In the genomic region with DNA sequence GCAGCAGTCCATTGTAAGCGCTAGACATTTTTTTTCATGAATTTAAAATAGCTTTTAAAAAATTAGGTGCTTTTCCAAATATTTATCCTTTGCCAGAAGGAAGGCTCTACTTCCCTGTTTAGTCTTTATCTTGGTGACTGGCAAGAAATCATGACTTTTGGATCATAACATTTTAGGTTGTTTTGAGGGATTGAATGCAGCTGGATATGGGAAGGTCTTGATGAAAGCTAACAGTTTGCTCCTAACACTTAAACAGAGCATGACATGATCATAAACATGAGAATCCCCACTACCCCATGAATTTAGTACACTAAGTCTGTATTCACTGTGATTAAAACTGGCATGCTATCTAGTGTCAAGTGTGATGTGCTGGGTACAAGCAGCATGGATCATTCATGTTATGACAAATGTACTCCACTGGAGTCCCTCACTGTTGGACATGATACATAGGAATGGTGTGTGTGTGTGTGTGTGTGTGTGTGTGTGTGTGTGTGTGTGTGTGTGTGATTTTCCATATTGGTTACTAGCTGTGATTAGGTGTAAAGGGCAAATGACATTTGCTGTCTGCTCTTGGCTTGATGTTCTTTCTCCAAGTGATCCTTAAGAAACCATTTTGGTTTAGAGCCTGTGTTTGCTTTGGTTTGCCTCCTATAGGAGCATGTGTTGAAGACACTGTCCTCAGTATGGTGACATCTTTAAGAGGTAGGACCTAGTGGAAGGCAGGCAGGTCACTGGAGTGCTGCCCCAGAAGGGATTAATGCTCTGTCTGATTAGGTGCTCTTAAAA, we compare ENCODE assay signal across 24 mouse cellular contexts.
DNase-seq lines count a peak whose midpoint lies in the region; ATAC-seq and TF ChIP-seq lines count a peak whose summit lies in the region.
"Had no signal": no experiment of that assay in that cellular context is flagged by ENCODE, and none has a peak within 500 bp of the region (broad histone marks: within the 10 kb centered on the region; RNA-seq: fewer than 3 reads in every experiment).

No protein-coding gene starts in this region.

- TF ChIP-seq CTCF in lung, embryonic 14.5 days (IDR thresholded peaks at IDR 0.05; ENCODE audit: low read depth): no peak; the same call in 1 of the 2 replicates
- no peak for TF ChIP-seq CTCF in lung, adult 2 months (IDR thresholded peaks at IDR 0.05; ENCODE audit: insufficient read depth, low read length)

- peak; percentile 95 for ATAC-seq in lung, embryonic 14.5 days (ENCODE audit: insufficient read depth)
- peak; percentile 95 for ATAC-seq in lung, embryonic 16.5 days (ENCODE audit: low read depth)
- ATAC-seq: activated CD4-positive, CD25-positive, alpha-beta regulatory T cell, adult 4 months; CD4-positive, CD25-positive, alpha-beta regulatory T cell, adult 4 months; forebrain, embryonic 13.5 days; forebrain, embryonic 15.5 days; Patski had no signal

- H3K36me3 ChIP-seq in lung, embryonic 14.5 days (ENCODE audit: insufficient read depth): no peaks in the 10 kb centered on the region
- H3K36me3 ChIP-seq in lung, embryonic 16.5 days (ENCODE audit: control insufficient read depth, insufficient read depth, low read length): no peaks in the 10 kb centered on the region
- H3K36me3 ChIP-seq: embryonic facial prominence, embryonic 10.5 days; embryonic facial prominence, embryonic 12.5 days; forebrain, embryonic 15.5 days; G1E had no signal

- no peak for TF ChIP-seq POLR2A in lung, adult 2 months (IDR thresholded peaks at IDR 0.05; ENCODE audit: borderline replicate concordance, extremely low read depth, low read depth, low read length)

- no peak overlapping the region for H3K4me2 ChIP-seq in lung, embryonic 14.5 days
- H3K4me2 ChIP-seq in lung, embryonic 16.5 days (ENCODE audit: low read depth, low read length): no peak overlapping the region
- H3K4me2 ChIP-seq: embryonic facial prominence, embryonic 12.5 days; forebrain, embryonic 13.5 days; forebrain, embryonic 15.5 days had no signal

- H3K4me1 ChIP-seq in lung, embryonic 14.5 days (ENCODE audit: insufficient read depth): no peaks in the 10 kb centered on the region
- peaks cover 3% of the 10 kb centered on the region; the same call in 1 of the 2 replicates for H3K4me1 ChIP-seq in lung, embryonic 16.5 days (replicated peaks; ENCODE audit: control insufficient read depth, insufficient read depth, low read length)
- H3K4me1 ChIP-seq in lung, adult 2 months (ENCODE audit: control insufficient read depth, insufficient read depth, low read length): no peaks in the 10 kb centered on the region; the same call in 1 of the 2 replicates
- H3K4me1 ChIP-seq: embryonic facial prominence, embryonic 10.5 days; embryonic facial prominence, embryonic 12.5 days; forebrain, embryonic 13.5 days; forebrain, embryonic 15.5 days had no signal

- no peaks in the 10 kb centered on the region for H3K9me3 ChIP-seq in lung, embryonic 14.5 days (ENCODE audit: low read depth, low read length)
- peaks cover 4% of the 10 kb centered on the region; the same call in 1 of the 2 replicates for H3K9me3 ChIP-seq in lung, embryonic 16.5 days (ENCODE audit: control insufficient read depth, low read length)
- H3K9me3 ChIP-seq: embryonic facial prominence, embryonic 12.5 days; forebrain, embryonic 13.5 days; forebrain, embryonic 15.5 days had no signal

- no peaks in the 10 kb centered on the region for H3K27me3 ChIP-seq in lung, embryonic 14.5 days (ENCODE audit: insufficient read depth, low read length)
- H3K27me3 ChIP-seq in lung, embryonic 16.5 days (ENCODE audit: control insufficient read depth, insufficient read depth, low read depth, low read length): no peaks in the 10 kb centered on the region
- H3K27me3 ChIP-seq: CH12.LX; embryonic facial prominence, embryonic 12.5 days; forebrain, embryonic 13.5 days; forebrain, embryonic 15.5 days; Patski had no signal

- no peak overlapping the region for H3K9ac ChIP-seq in lung, embryonic 14.5 days
- no peak overlapping the region for H3K9ac ChIP-seq in lung, embryonic 16.5 days (ENCODE audit: low read length)
- H3K9ac ChIP-seq: embryonic facial prominence, embryonic 12.5 days; forebrain, embryonic 13.5 days; forebrain, embryonic 15.5 days had no signal

- peak; percentile 91 for DNase-seq in lung, embryonic 14.5 days
- no peak for DNase-seq in lung, postnatal 25 days (ENCODE audit: low spot score)
- DNase-seq in lung, adult 2 months: no peak
- DNase-seq in lung, postnatal 10 days: peak; percentile 31
- DNase-seq in lung, postnatal 14 days: no peak
- DNase-seq: adrenal gland, adult 8-10 months; adrenal gland, postnatal 14 days; adrenal gland, postnatal 36 days; B cell, adult 2 months; cerebellum, adult 11-12 months; cerebellum, adult 2 months; cerebellum, adult 9-10 months; cerebellum, postnatal 10 days; cerebellum, postnatal 25 days had no signal

- WGBS in lung, embryonic 14.5 days: 46% methylated on average over 1 of the region's 1 CpGs
- 52% methylated on average over 1 of the region's 1 CpGs for WGBS in lung, embryonic 16.5 days
- 66% methylated on average over 1 of the region's 1 CpGs for WGBS in lung, adult 2 months

- no peak overlapping the region for H3K4me3 ChIP-seq in lung, embryonic 14.5 days (ENCODE audit: low read depth, low read length)
- H3K4me3 ChIP-seq in lung, embryonic 16.5 days (ENCODE audit: low read length): no peak overlapping the region
- no peak overlapping the region for H3K4me3 ChIP-seq in lung, adult 2 months (replicated peaks; ENCODE audit: extremely low read depth, low read depth, low read length)
- H3K4me3 ChIP-seq: embryonic facial prominence, embryonic 10.5 days; embryonic facial prominence, embryonic 12.5 days; forebrain, embryonic 13.5 days; forebrain, embryonic 15.5 days had no signal

- H3K27ac ChIP-seq in lung, embryonic 14.5 days (ENCODE audit: low read depth): peak overlapping the region; percentile 74
- peak overlapping the region; percentile 84 for H3K27ac ChIP-seq in lung, embryonic 16.5 days (ENCODE audit: low read length)
- H3K27ac ChIP-seq: embryonic facial prominence, embryonic 10.5 days; embryonic facial prominence, embryonic 12.5 days; forebrain, embryonic 13.5 days; forebrain, embryonic 15.5 days had no signal

Comparison
In these comparisons a context has a peak if more than half of its experiments do, and no peak if none do; other contexts are left out.
1. DNase-seq: peak in lung, embryonic 14.5 days (single experiment) and lung, postnatal 10 days (single experiment); none in lung, postnatal 25 days (single experiment), lung, adult 2 months (single experiment) and lung, postnatal 14 days (single experiment).